Mouse (Mus musculus) bone marrow macrophage, adult 2 months (primary cell): ENCODE data around the gene Tirap. TPM values are rescaled to one million over a fixed set of nuclear protein-coding genes. Genes with fewer than 3 reads are reported as not detected.

ENCODE experiments used
- H3K27ac ChIP-seq: 2 replicates; pipeline ENCODE4 v1.5.1; 2012; ENCODE audit warnings: low read depth, low read length; ENCODE audit not compliant: insufficient read depth
- H3K4me1 ChIP-seq: 2 replicates; pipeline ENCODE4 v1.6.1; 2012; ENCODE audit warnings: low read length; ENCODE audit not compliant: control insufficient read depth, insufficient read depth
- H3K4me3 ChIP-seq: 2 replicates; pipeline ENCODE4 v1.5.1; 2012; ENCODE audit warnings: mild to moderate bottlenecking, low read length, moderate library complexity; ENCODE audit not compliant: insufficient read depth
- CTCF ChIP-seq: IDR thresholded peaks from 2 replicates; pipeline ENCODE4 v1.5.1; 2012; ENCODE audit warnings: low read depth, mild to moderate bottlenecking, low read length, moderate library complexity
- POLR2A ChIP-seq: IDR thresholded peaks from 2 replicates; pipeline ENCODE4 v1.6.1; 2012; ENCODE audit warnings: mild to moderate bottlenecking, low read depth, low read length, borderline replicate concordance
- polyA plus RNA-seq: library from polyadenylated mRNA; stranded (reverse); fragments of >200 nt; gene quantifications from 2 replicates; pipeline ENCODE4 v1.2.4, GENCODE M21; 2012; ENCODE audit not compliant: missing spikeins, insufficient read depth, insufficient read length

Gene Tirap
- polyA plus RNA-seq: 8.5 and 9.5 TPM in 2 replicates

- TF ChIP-seq CTCF (peak; percentile 40; the same call in 1 of the 2 replicates), POLR2A (no peak)
- peak within 1 kb of the TSS; percentile 32 for H3K27ac ChIP-seq
- peaks cover 9% of the 10 kb centered on the region for H3K4me1 ChIP-seq
- peak within 1 kb of the TSS; percentile 84 for H3K4me3 ChIP-seq
Observed at GRCm38 (mm10) chr9:35199772-35200471, at the start of gene Tirap, which contains the start of gene Srpr. Tirap (minus strand) TSS chr9:35200291. Srpr (plus strand) TSS chr9:35200175.

GRCm38 (mm10) chr9:35249476-35249875, 49.4 kb upstream of the Tirap start:
- TF ChIP-seq CTCF (no peak), POLR2A (no peak)
- H3K27ac ChIP-seq: no peak overlapping the region
- H3K4me3 ChIP-seq: no peak overlapping the region
- H3K4me1 ChIP-seq: no peaks in the 10 kb centered on the region

DNA sequence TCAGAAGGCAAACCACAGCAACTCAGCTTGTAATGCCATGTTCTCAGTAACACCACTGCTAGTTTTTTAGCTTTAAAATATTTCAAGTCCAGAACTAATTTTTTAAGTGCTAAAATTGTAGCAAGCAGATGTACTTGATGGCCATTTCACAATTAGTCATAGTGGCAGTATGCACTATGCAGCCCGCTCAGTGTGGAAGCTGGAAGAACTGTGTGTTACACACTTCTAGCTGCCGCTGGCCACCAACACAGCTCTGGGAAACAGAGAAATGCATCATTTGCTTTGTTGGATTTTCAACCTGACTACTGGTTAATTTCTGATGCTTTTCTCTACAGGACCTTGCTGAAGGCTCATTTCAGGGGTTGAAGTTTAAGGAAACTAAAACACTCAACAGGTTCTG, 47.3 kb upstream of the Tirap start:
- H3K4me3 ChIP-seq: no peak overlapping the region
- H3K27ac ChIP-seq: no peak overlapping the region
- TF ChIP-seq CTCF (no peak), POLR2A (no peak)
- H3K4me1 ChIP-seq: no peaks in the 10 kb centered on the region

- H3K4me3 ChIP-seq: no peak overlapping the region
- TF ChIP-seq CTCF (no peak), POLR2A (no peak)
Observed at GRCm38 (mm10) chr9:35239734-35240133, 39.6 kb upstream of the Tirap start.

DNA sequence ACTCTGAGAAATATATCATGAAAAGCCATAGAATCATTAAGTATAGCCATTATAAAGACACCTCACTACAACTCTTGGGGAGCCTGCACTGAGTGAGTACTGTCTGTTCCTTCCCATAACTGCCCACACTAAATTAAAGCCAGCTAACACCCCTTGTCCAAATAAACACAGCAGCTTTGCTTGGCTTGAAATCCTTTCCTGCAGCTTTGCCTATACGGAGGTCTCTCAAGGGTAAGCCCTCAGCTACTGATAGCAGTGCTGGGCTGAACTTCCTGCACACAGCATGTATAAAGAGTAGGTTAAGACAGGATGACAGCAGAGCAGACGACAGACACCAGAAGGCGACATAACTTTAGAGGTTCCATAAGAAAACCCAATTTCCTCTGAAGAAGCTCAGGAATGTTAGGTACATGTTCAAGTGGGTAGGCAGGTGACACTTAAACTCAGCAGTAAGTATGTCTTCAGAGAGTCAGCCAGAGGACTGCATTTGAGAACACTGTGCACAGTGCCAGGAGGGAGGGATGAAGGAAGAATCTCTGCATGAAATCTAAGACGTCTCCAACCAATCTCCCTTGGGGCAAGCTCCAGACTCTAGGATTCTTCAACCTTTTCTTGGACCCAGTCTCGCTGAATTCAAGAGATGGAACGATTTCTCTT, 39.0 kb upstream of the Tirap start:
- H3K27ac ChIP-seq: no peak overlapping the region
- no peak for TF ChIP-seq CTCF
- H3K4me1 ChIP-seq: peaks cover 10% of the 10 kb centered on the region

More at GRCm38 (mm10) chr9:35239734-35240133, 39.6 kb upstream of the Tirap start:
- no peak overlapping the region for H3K27ac ChIP-seq
- H3K4me1 ChIP-seq: peaks cover 10% of the 10 kb centered on the region

GRCm38 (mm10) chr9:35238371-35238770, 38.3 kb upstream of the Tirap start:
- peaks cover 10% of the 10 kb centered on the region for H3K4me1 ChIP-seq
- TF ChIP-seq POLR2A (no peak), CTCF (no peak)
- H3K4me3 ChIP-seq: no peak overlapping the region
- H3K27ac ChIP-seq: no peak overlapping the region

More for the DNA sequence above, 39.0 kb upstream of the Tirap start:
- no peak overlapping the region for H3K4me3 ChIP-seq

GRCm38 (mm10) chr9:35235996-35236395, 35.9 kb upstream of the Tirap start:
- Histone ChIP-seq H3K4me3 (no peak overlapping the region), H3K4me1 (peaks cover 13% of the 10 kb centered on the region), H3K27ac (no peak overlapping the region)
- TF ChIP-seq POLR2A: no peak
- no peak for TF ChIP-seq CTCF

DNA sequence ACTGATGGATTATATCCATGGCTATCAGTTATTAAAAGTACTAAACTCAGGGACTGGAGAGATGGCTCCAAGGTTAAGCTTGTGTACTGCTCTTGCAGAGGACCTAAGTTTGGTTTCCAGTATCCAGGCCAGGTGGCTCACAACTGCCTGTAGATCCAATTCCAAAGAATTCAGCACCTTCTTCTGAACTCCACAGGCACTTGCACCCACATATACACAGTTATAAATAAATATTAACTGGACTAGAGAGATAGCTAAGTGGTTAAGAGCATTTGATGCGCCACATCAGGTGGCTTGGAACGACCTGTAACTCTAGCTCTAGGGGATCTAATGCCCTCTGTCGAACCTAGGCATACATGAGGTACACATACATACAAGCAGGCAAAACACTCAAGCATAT, 28.6 kb upstream of the Tirap start:
- TF ChIP-seq CTCF (no peak), POLR2A (no peak)
- no peak overlapping the region for H3K4me3 ChIP-seq
- H3K27ac ChIP-seq: no peak overlapping the region
- 0 out of 2 replicates have a peak, but pooled peaks cover 3% of the 10 kb centered on the region for H3K4me1 ChIP-seq

DNA sequence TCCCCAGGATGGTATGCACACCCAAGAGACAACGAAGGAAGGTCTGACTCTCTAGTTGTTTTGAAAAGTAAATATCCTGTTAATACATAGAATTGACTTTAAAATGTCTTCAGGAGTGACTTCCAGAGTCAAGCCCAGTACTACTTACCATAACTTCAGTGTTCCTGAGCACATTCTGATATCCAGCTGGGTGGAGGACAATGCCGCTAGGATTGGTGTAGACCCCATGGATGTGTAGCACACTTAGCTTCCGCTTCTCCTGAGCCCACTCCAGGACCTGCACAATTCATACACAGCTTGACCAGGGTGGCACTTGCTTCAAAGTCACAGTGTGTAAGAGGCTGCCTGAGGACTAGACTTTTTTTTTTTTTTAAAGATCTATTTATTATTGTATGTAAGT, 23.4 kb upstream of the Tirap start:
- TF ChIP-seq CTCF: no peak
- H3K4me1 ChIP-seq: peaks cover 3% of the 10 kb centered on the region; the same call in 1 of the 2 replicates
- no peak overlapping the region for H3K4me3 ChIP-seq
- H3K27ac ChIP-seq: no peak overlapping the region

GRCm38 (mm10) chr9:35217963-35218362, 17.9 kb upstream of the Tirap start:
- Histone ChIP-seq H3K4me1 (peaks cover 3% of the 10 kb centered on the region; the same call in 1 of the 2 replicates), H3K4me3 (no peak overlapping the region), H3K27ac (no peak overlapping the region)
- no peak for TF ChIP-seq CTCF
- no peak for TF ChIP-seq POLR2A
